28 mouse cellular contexts compared by ENCODE assay signal in the genomic region with DNA sequence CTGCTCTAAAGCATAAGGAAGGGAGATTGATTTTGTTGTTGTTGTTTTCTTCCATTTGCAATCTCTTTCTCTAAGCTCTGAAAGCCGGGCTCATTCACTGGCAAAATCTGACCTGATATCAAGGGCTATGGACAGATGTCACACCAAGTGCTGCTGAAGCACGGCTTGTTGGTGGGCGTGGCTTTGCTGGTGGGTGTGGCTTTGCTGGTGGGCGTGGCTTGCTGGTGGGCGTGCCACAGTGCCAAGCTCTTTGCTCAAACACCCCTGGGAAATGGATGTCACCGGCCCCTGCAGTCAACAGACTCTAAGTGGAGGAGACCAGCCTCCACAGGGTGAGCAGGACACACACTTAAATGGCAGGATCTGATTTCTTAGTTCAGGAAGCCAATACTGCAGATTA. TPM values are rescaled to one million over a fixed set of nuclear protein-coding genes. Genes with fewer than 3 reads are reported as not detected.
DNase-seq lines count a peak whose midpoint lies in the region; ATAC-seq lines count a peak whose summit lies in the region.
"Had no signal": no experiment of that assay in that cellular context is flagged by ENCODE, and none has a peak within 500 bp of the region (broad histone marks: within the 10 kb centered on the region; RNA-seq: fewer than 3 reads in every experiment).

No protein-coding gene starts in this region.

- H3K9me3 ChIP-seq in midbrain, embryonic 11.5 days (ENCODE audit: control insufficient read depth, low read length): no peaks in the 10 kb centered on the region
- no peaks in the 10 kb centered on the region for H3K9me3 ChIP-seq in midbrain, embryonic 13.5 days
- H3K9me3 ChIP-seq: embryonic facial prominence, embryonic 12.5 days; heart, embryonic 13.5 days; liver, embryonic 13.5 days; lung, embryonic 15.5 days; neural tube, embryonic 12.5 days had no signal

- H3K27me3 ChIP-seq in midbrain, embryonic 11.5 days (ENCODE audit: control insufficient read depth, insufficient read depth, low read length): no peaks in the 10 kb centered on the region
- no peaks in the 10 kb centered on the region for H3K27me3 ChIP-seq in midbrain, embryonic 13.5 days
- H3K27me3 ChIP-seq: embryonic facial prominence, embryonic 12.5 days; heart, embryonic 13.5 days; liver, embryonic 13.5 days; lung, embryonic 15.5 days; neural tube, embryonic 12.5 days had no signal

- no peak overlapping the region for H3K4me2 ChIP-seq in midbrain, embryonic 11.5 days
- H3K4me2 ChIP-seq in midbrain, embryonic 13.5 days (replicated peaks): no peak overlapping the region
- H3K4me2 ChIP-seq: embryonic facial prominence, embryonic 12.5 days; heart, embryonic 13.5 days; hindbrain, embryonic 14.5 days; liver, embryonic 13.5 days; lung, embryonic 15.5 days; neural tube, embryonic 12.5 days had no signal

- no peak overlapping the region for H3K9ac ChIP-seq in midbrain, embryonic 11.5 days (ENCODE audit: low read length)
- H3K9ac ChIP-seq in midbrain, embryonic 13.5 days (replicated peaks): no peak overlapping the region
- H3K9ac ChIP-seq: embryonic facial prominence, embryonic 12.5 days; forebrain, postnatal 0 days; heart, embryonic 13.5 days; hindbrain, embryonic 14.5 days; liver, embryonic 13.5 days; lung, embryonic 15.5 days; neural tube, embryonic 12.5 days had no signal

- WGBS in midbrain, embryonic 11.5 days: 69% methylated on average over 6 of the region's 6 CpGs
- WGBS in midbrain, embryonic 13.5 days: 71% methylated on average over 6 of the region's 6 CpGs

- no peak for ATAC-seq in CD4-positive, CD25-positive, alpha-beta regulatory T cell, adult 4 months
- ATAC-seq in midbrain, embryonic 11.5 days (ENCODE audit: low FRiP score): no peak
- no peak for ATAC-seq in midbrain, embryonic 13.5 days
- ATAC-seq: activated CD4-positive, CD25-positive, alpha-beta regulatory T cell, adult 4 months; forebrain, postnatal 0 days had no signal

- H3K27ac ChIP-seq in midbrain, embryonic 11.5 days (ENCODE audit: low read depth, low read length): no peak overlapping the region
- no peak overlapping the region for H3K27ac ChIP-seq in midbrain, embryonic 13.5 days
- H3K27ac ChIP-seq: embryonic facial prominence, embryonic 12.5 days; heart, adult 2 months; heart, embryonic 13.5 days; hindbrain, embryonic 14.5 days; liver, embryonic 13.5 days; lung, embryonic 15.5 days; midbrain, embryonic 10.5 days; neural tube, embryonic 12.5 days had no signal

- no peak overlapping the region for H3K4me3 ChIP-seq in midbrain, embryonic 11.5 days (ENCODE audit: low read depth, low read length)
- H3K4me3 ChIP-seq in midbrain, embryonic 13.5 days (replicated peaks): no peak overlapping the region
- H3K4me3 ChIP-seq: embryonic facial prominence, embryonic 12.5 days; heart, adult 2 months; heart, embryonic 13.5 days; liver, embryonic 13.5 days; lung, embryonic 15.5 days; midbrain, embryonic 10.5 days; neural tube, embryonic 12.5 days had no signal

- intact Hi-C loops in left cerebral cortex, postnatal 36 days (cut with DNase I): no loop called here

- no peaks in the 10 kb centered on the region for H3K36me3 ChIP-seq in midbrain, embryonic 11.5 days (ENCODE audit: control insufficient read depth, insufficient read depth, low read length)
- no peaks in the 10 kb centered on the region for H3K36me3 ChIP-seq in midbrain, embryonic 13.5 days
- H3K36me3 ChIP-seq: embryonic facial prominence, embryonic 12.5 days; G1E; heart, embryonic 13.5 days; liver, embryonic 13.5 days; lung, embryonic 15.5 days; midbrain, embryonic 10.5 days; neural tube, embryonic 12.5 days had no signal

- DNase-seq in CD4-positive, CD25-positive, alpha-beta regulatory T cell, adult 2 months (ENCODE audit: low read depth, low spot score): peak; percentile 31
- DNase-seq in midbrain, embryonic 11.5 days (ENCODE audit: low spot score, missing footprints): peak; percentile 31
- peak; percentile 4 to 17 for DNase-seq in thymus, postnatal 36 days
- DNase-seq in thymus, postnatal 0 days (ENCODE audit: low spot score): no peak
- no peak for DNase-seq in left cerebral cortex, postnatal 36 days (ENCODE audit: low spot score in 2 of 2)
- no peak for DNase-seq in adrenal gland, postnatal 10 days
- DNase-seq: adrenal gland, postnatal 14 days; cerebellum, adult 2 months; cerebellum, postnatal 25 days; forebrain, postnatal 0 days; gastrocnemius, postnatal 25 days; heart, adult 2 months; kidney, adult 8-10 months; kidney, postnatal 10 days; liver, embryonic 13.5 days; lung, postnatal 4 days; right cerebral cortex, postnatal 4 days had no signal

- H3K4me1 ChIP-seq in midbrain, embryonic 11.5 days (ENCODE audit: control insufficient read depth, insufficient read depth, low read length): peaks cover 11% of the 10 kb centered on the region
- H3K4me1 ChIP-seq in midbrain, embryonic 13.5 days (replicated peaks): peaks cover 11% of the 10 kb centered on the region
- H3K4me1 ChIP-seq: embryonic facial prominence, embryonic 12.5 days; liver, embryonic 13.5 days had no signal

RNA-seq across cellular contexts. Expression of a gene that starts 35.0 kb away (rescaled TPM):
- polyA plus RNA-seq in CD4-positive, CD25-positive, alpha-beta regulatory T cell, adult 4 months (2017; shearing (Covaris generic)): under 1 TPM in 1 of 2 experiments, not detected in 1; 0.47 TPM
- 1.1 and 1.4 TPM in 2 replicates for polyA plus RNA-seq in midbrain, embryonic 11.5 days (2014; fragmentation: Nextera tagmentation; extraction: Ambion mirVana)
- polyA plus RNA-seq in midbrain, embryonic 13.5 days (2015; fragmentation: Nextera tagmentation; extraction: Ambion mirVana): 2.7 and 3.5 TPM in 2 replicates
- not detected in 2 replicates for polyA plus RNA-seq in thymus, postnatal 0 days (2015; fragmentation: Nextera tagmentation; extraction: Ambion mirVana)
- total RNA-seq in left cerebral cortex, postnatal 36 days (2021): 1 to 10 TPM; 6.7 to 7.5 TPM
- under 1 TPM; 0.27 to 0.63 TPM for total RNA-seq in adrenal gland, postnatal 10 days (2021)
- total RNA-seq: heart, adult 2 months; heart, postnatal 25 days had no signal
- polyA plus RNA-seq: G1E; heart, embryonic 13.5 days; lung, embryonic 15.5 days had no signal

Comparison
In these comparisons a context has a peak if more than half of its experiments do, and no peak if none do; other contexts are left out.
1. DNase-seq: peak in CD4-positive, CD25-positive, alpha-beta regulatory T cell, adult 2 months (single experiment), midbrain, embryonic 11.5 days (single experiment) and thymus, postnatal 36 days (2 of 2); none in thymus, postnatal 0 days (single experiment), left cerebral cortex, postnatal 36 days (0 of 2) and adrenal gland, postnatal 10 days (single experiment).